Mouse (Mus musculus) megakaryocyte, embryonic 14.5 days (primary cell): ENCODE data around the gene Hoxb6.

Experiments used
- FLI1 ChIP-seq: IDR thresholded peaks from 2 replicates; pipeline ENCODE4 v1.6.1; 2012; ENCODE audit warnings: low read length, inconsistent platforms, mixed read lengths
- GATA1 ChIP-seq: IDR thresholded peaks from 3 replicates; pipeline ENCODE4 v1.6.1; 2012; ENCODE audit warnings: mixed read lengths, low read length, inconsistent platforms, borderline replicate concordance

DNA sequence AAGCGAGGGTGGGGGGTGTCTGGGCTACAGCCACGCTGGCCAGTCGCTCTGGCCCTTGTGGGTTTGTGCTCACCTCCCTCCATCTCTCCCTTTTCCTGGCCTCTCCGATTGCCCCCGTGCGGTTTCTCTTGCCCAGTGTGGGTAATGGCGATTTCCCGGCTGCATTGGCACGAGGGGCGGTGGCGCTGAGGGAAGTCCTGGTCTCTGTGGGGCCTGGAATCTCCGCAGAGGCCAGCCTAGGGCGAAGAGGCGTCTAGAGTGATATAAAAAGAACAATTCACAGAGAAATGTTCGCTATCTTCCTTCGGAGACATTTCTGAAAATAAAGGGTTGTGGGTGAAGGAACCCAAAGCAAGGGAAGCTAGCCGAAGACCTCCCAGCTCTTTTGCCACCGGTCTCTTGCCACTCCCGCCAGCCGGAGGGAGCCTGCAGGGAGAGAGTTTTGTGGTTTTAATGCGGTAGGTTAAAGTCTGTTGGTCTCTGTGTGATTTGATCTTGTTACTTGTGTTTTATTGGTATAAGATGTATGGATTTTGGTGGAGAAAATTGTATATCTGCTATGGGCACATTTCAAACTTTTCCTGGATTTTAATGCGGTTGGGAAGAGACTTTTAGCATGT, 1.1 kb downstream of the Hoxb6 start:
- TF ChIP-seq GATA1 (no peak), FLI1 (no peak)
